Mouse (Mus musculus): ENCODE measurements around the gene Abcb1a.

Gene Abcb1a

DNA sequence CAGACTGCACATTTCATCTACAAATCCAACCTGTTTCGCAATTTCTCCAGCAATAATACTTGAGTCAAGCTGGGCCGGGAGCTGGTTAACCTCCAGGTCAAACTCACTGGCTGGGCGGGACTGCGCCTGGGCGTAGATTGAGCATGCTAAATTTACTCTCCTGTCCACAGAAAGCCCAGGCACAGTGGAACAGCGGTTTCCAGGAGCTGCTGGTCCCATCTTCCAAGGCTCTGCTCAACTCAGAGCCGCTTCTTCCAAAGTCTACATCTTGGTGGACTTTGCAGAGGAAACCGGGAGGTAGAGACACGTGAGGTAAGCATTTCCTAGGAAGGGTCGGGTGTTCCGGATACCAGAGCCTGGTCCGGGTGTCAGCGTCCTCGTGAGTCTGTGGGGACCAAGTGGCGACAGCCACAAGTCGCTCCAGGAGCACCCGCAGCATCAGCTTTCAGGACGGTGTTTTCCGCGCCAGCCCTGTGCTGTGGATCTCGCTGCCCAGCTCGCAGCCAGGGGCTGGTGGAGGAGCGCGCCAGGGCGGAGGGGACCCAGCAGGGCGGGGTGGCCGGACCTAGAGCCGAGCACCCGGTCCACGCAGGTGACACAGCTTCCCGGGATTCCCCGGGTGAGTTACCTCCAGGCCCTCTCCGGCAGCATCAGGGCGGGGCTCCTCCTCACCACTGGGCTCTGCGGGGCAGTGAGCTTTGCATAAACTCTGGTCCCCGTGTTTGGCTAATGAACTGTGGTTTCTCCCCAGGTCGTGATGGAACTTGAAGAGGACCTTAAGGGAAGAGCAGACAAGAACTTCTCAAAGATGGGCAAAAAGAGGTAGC, at the start of gene Abcb1a:
Gene Abcb1a, plus strand, starts transcription at position 167 of the 827 bp plus-strand sequence.
- peak; percentile 14 for DNase-seq (ENCODE audit: low read depth)

DNA sequence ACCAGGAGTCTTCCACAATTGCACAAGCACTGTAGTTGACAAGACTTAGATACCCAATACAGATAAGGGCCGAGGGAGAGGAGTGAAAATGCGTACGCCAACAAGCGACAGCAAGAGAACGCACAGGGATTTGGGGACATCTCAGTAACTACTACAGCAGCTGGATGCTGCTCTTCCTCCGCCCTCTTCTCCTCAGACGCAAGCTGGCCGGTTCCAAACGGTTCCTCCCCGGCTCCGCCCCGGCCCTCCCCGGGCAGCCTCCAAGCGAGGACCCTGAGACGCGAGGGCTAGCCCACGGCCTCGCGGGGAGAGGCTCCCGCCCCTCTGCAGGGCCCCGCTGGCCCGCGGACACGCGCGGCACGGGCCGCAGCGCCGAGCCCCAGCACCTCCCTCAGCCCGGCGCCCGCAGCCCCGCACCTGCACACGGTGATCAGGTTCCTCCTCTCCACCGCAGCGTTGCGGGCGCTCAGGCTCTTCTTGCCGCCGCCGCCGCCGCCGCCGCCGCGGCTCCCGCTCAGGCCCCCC, 37.7 kb upstream of the Abcb1a start:
- DNase-seq (ENCODE audit: low read depth): no peak

DNA sequence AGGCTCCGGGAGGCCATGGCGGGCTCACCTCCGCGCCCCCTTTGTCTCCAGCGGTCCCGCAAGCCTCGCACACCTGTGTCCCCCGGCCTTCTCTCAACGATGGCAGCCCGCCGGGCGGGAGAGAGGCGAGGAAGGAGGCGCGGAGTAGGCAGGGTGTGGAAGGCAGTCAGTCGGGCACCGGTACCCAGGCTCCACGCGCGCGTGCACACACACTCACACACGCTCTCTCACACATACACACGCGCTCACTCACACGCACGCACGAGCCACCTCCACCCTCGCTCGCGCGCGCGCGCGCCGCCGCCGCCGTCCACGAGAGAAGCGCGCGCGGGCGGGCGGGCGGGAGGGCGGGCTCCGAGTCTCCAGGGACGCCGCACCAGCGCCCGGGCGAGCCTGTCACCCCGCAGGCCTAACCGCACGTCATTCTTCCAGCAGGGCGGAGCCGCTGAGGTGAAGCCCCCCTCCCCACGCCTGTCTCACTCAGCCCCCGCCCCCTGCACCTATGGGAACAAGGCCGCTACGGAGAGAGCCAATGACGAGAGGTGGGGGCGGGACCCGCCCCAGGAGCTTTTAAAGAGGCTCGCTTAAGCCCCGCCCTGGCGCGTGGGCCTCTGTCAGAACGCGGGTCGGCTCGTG, 37.2 kb upstream of the Abcb1a start, which contains the start of gene Rundc3b:
Gene Rundc3b, minus strand, starts transcription at position 357 of the 636 bp plus-strand sequence.
- no peak for DNase-seq (ENCODE audit: low read depth)

DNA sequence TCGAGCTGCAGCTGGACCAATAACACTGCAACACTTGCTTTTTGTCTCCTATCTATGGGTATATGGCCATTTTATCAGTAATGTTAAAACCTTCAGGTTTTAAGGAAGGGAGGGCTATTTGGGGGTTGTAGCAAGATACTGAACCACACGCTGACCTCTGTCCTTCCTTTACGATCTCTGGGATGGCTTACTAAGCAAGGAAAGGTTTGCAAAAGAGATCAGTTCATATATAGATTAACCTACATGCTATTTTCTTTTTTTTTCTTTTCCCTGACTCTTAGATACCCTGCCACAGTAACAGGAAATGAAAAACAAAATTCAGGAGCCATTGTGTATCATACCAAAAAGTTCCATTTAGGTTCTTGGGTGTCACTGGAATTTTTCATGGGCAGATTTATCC, 27.0 kb upstream of the Abcb1a start:
- DNase-seq (ENCODE audit: low read depth): no peak

DNA sequence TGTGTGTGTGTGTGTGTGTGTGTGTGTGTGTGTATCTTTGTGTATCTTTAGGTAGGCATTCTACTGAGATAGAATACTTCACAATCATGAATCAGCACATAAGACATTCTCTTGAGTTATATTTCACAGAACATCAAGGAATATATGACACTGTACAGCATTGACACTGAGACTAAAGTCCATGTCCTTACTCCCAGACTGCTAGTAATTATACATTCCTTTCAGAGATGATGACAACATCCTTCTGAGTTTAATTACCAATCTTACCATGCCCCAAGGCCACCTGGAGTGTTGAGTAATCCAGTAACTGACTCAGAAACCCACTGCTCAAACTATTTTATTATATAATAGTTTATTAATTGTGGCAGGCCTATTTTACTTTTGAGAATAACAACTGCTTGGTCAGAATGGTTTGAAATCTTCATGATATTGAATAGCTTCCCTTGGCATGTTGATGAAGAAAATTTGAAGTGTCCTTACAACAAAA, 25.3 kb upstream of the Abcb1a start:
- DNase-seq (ENCODE audit: low read depth): no peak

DNA sequence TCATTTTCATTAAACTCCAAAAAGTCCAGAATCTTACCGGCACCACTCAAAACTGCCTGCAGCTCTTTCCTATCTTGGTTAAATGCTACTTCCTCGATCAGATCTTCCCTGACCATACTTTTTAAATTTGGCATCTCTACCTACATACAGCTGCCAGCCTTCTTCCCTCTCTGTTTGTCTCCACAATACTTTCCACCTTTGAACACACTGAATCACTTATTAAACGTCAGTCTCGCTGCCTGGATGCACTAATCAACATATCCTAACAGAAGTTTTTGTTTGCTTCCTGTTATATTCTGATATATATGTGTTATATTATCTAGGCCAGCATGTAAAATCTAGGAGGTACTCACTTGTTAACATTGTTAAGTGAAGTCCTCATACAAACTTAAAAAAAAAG, 11.6 kb upstream of the Abcb1a start:
- no peak for DNase-seq (ENCODE audit: low read depth)

DNA sequence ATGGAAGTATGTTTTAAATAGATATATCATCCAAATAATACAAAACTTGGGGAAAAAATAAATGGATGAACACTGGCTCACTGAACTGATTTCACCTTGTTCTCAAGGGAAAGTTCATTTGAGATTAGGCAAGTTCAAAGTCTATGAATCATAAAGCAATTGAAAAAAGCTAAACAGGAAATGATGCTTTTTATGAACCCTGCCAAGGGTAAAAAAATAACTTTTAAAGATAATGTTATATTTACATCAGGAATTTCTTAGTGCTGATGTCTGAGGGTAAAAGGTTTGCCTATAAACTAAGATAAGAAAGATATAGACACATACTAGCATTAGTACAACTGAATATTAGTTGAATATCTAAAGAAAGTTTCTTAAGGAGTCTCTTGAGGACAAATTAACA, 11.1 kb upstream of the Abcb1a start:
- DNase-seq (ENCODE audit: low read depth): no peak

DNA sequence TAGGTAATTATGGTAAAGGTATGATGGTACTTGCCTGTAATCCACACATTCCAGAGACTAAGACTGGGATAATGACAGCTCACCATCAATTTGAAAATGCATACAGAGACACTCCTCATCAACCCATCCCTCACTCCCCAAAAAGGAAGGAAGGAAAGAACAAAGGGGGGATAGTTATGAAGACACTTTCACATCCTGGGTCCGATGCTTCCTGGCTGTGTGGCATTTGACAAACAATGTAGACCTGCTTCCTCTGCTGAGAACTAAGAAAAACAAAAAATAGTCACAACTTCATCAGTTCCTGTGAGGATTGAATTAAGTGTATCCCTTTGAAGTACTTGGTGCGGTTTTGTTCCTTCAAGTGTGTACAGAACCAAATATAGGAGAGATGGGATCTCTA, 7.8 kb upstream of the Abcb1a start:
- no peak for DNase-seq (ENCODE audit: low read depth)

DNA sequence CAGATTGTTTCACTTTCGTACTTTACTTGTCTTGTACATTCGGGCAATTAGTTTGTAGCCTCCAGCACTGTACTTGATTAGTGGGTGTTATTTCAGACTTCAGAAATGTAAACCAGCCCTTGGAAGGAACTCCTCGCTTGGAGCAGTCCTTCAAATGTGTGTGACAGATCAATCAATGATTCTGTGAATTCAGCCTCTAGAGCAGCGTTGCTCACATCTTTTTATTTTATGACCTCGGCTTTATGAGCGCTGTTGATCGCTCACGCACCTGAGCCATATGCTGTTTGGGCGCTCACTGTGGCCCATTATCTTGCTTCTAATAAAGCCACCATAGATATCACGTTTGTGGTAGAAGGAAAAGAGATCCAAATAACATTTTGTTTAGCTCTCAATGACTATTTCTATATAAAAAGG, 868 bp downstream of the Abcb1a start:
- DNase-seq (ENCODE audit: low read depth): no peak

DNA sequence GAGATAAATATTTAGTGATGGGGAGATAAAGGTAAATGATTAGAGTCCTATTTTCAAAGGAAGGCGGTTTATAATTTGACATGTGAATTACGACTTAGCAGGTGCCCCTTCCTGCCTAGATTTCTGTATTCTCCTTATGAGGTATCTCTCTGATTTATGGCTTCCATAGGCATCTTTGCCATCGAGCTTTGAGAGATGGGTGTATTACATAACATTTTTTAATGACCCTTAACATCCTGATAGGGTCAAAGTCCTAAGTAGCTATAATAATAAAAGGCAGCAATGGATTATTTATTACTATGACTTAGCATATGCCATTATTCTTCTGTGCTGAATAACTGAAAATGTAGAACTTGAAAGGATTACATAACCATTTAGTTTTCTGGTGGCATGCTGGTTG, 4.8 kb downstream of the Abcb1a start:
- no peak for DNase-seq (ENCODE audit: low read depth)

DNA sequence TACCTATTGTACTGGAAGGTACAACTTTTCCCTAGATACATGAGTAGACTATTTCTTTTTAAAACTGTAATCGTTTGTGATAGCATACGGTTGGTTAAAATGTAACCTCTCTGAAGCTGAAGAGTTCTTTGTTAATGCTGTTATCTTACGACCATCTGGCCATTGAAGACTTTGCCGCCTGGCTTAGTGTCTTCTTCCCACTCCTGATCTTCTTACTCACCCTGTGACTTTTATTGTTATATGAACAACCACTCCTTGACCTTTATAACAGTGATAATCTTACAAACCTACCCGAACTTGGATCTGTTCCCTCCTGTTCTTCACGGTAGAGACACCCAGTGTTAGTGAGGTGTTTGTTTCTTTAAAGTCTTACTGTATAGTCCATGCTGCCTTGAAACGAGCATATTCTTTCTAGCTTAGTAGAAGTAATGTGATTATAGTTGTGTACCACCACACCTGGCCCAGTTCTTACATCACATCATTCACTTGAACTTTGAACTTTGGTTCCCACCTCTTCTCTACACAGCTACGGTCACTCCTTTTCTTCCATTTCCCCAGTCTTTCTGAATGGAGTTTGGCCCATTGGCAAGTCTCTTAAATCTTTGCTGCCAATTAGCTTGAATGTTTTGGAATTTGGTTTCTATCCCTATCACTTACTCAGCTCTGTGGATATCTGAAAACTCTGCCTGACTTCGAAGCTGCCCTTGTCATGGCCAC, 8.0 kb downstream of the Abcb1a start:
- DNase-seq (ENCODE audit: low read depth): no peak

DNA sequence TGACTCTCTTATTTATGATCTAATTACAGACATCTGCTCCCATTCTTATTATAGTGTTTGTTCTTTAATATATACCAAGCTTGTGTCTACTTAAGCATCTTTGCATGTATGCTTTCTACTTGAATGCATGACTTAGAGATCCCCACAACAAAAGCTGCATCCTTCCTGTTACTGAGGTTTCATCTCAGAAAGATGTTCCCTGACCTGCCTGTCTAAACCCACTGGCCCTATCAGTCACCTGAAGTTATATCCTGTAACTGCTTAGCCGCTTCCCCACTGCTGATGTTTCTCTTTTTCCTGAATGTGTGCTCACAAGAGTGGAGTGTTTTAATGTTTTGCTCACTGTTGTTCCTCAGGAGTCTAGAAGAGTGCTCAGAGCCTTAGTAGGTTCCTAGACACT, 9.7 kb downstream of the Abcb1a start:
- no peak for DNase-seq (ENCODE audit: low read depth)

DNA sequence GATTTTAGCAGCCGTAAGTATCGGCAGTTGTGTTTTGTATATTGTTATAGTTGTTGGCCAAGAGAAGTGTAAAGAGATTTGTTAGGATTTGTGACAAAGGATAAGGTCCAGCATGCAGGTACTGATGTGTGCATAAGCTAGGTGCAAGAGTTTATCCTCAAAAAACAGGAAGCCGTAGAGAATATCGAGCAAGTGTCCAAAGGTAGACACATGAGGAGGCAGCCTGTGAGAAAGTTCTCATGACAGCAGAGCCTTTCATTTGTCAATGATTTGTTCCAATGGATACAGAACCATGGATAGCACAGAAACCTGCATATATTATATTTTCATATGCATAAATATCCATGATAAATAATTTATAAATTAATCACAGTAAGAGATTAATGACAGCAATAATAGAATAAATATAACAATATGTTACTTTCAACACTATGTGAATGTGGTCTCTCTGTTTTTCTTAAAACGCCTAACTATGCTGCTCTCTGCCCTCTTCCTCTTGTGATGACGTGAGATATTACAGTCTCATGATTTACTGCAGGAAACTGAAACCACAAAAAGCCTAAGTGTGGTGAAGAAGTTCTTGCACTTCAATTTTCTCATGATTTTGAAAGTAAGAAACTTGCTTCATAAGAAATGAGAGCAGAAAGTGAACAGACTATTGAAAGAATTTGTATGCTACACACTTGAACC, 15.5 kb downstream of the Abcb1a start:
- DNase-seq (ENCODE audit: low read depth): peak; percentile 36

DNA sequence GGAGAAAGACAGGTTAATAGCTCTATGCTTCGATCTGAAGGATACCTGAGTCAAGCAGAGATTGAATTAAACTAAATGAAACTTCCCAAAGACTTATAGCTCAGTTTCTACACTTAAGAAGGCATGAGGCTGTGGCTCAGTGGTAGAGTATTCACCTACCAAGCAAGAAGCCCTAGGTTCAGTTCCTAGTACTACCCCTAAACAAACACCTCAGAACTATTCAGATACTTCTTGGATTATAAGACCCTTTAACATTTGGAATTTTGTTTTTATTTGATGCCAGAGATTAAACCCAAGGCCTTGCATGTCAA, 16.0 kb downstream of the Abcb1a start:
- DNase-seq (ENCODE audit: low read depth): no peak

DNA sequence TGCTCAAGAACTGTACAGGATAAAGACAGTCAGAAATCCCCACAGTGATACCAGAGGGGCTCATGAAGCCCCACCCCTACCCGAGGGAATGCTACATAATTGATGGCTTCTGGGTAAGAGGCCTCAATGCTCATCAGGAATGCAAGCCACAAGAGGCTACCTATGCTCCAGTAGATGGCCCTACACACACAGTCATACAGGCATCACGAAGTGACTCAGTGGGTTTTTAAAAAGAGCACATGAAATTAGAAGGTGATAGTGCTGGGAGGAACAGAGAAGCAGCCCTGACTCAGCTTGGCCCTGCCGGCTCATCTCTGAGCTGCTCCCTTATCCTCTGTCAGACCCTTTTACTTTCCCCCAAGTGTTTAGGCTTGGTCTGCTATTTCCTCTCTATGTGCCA, 21.3 kb downstream of the Abcb1a start:
- DNase-seq (ENCODE audit: low read depth): no peak

DNA sequence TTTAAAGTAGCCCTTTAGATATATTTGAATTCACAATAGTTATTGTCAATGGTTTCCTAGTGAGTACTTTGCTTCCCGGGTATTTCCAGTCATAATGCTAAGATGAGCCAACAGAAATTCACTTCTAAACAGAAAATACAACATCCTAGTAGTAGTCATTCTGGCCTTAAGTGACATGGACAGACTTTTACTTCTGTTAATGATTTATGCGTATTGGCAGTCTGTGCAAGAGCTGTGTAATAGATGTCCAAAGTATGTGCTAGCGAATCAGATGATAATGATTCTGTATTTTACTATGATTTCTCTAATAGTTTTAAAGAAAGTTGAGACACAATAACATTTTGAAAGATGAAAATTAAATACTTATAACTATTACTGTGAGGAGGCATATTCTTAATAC, 23.8 kb downstream of the Abcb1a start:
- DNase-seq (ENCODE audit: low read depth): no peak

DNA sequence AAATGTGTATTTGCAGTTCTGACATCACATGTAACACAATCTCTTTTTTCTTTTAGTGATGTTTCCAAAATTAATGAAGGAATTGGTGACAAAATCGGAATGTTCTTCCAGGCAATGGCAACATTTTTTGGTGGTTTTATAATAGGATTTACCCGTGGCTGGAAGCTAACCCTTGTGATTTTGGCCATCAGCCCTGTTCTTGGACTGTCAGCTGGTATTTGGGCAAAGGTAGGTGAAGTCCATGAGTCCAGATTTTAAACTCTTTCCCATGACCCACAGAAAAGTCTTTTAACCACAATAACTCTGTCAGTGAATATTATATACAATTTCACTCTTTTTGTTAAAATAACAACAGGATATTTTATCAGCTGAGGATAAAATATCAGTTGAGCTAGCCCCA, 26.2 kb downstream of the Abcb1a start:
- DNase-seq (ENCODE audit: low read depth): no peak

DNA sequence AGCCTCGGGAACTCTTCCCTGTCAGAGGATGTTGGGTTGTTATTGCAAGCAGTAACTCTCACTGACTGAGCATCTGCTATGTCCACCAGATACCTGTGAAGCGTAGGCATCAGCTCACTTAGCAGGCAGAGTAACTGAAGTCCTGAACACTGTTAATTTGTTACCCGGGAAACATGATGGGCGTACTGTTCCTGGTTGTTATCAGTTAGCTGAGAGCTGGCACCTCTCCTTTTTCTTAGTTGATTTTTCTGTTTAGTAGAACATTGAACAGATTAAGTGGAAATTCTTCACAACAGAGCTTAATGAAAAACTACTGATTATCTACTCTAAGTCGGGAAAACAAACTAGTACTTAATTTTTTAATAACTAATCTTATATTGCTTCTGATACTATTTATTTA, 27.7 kb downstream of the Abcb1a start:
- no peak for DNase-seq (ENCODE audit: low read depth)

DNA sequence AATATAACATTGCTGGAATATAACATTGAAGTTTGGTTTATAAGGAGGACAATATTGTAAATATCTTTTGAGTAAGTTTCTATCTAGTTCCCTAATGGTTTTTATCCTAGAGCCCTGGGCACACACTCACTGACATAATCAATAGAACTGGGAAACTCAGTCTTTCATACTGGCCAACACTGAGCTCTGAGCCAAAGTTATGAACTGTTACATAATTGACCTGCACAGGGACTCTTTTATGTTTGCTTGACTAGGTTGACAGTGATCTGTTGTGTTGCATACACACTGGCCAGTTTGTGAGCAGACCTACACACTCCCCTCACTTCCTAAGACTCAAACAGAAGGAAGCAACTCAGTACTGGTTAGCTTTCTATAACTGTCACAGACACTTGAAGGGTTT, 56.2 kb downstream of the Abcb1a start:
- DNase-seq (ENCODE audit: low read depth): no peak

DNA sequence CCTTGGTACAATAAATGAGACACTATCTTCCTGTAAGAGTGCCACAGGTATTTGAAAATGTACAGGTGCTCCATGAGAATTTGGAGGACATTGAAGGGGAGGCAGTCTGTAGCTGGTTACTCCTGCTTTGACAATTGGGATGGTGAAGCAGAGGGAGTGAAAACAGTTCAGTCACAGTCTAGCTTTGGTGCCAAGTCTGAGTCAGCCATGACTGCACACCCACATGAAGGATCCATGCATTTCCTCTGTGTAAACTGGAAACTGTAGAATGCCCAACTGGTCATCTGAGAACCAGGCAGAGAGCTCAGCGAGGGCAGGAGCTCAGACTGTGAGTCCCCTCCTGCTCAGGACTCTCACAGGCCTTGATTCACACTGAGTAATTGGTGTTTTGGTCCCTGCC, 59.7 kb downstream of the Abcb1a start:
- DNase-seq (ENCODE audit: low read depth): peak; percentile 50

DNA sequence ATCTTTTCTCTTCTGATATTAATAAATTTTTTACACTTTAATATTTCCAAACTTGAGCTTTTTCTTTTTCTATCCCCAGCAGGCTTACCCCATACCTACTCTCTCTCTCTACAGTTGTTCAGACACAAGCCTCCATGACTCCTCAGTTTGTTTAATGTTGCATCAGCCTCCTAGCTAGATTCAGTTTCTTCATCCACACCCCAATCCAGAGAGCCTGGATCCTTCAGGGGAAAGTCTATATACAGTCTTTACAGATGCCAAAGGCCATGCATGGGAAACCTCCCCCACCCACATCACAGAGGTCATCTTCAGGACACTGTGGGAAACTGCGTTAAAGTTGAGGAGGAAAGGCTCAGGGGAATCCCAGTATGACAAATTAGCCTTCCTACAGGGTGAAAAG, 62.3 kb downstream of the Abcb1a start:
- DNase-seq (ENCODE audit: low read depth): peak; percentile 8

DNA sequence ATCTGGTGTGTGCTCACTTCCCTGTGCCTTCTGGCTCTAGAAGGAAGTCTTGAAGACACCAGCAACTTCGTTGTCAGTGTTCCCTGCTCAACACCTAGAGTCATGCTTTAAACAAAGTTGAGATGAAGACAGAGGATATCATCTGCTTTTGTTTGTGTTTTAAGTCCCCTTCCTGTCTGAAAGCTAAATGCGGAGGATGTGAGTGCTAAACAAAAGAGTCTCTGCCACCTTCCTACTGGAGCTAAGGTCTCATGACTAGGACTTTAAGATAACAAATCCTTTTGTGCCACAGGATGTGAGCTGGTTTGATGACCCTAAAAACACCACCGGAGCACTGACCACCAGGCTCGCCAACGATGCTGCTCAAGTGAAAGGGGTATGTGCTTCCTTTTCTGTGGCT, 63.0 kb downstream of the Abcb1a start:
- DNase-seq (ENCODE audit: low read depth): no peak

Data from NIH3T3 (cell line).